Mouse (Mus musculus): ENCODE results near the gene Sema6d. TPM values are rescaled to one million over a fixed set of nuclear protein-coding genes. Genes with fewer than 3 reads are reported as not detected.

The Sema6d gene
- polyA plus RNA-seq, 1 experiment from 2014 or later, result 13.1 TPM

DNA sequence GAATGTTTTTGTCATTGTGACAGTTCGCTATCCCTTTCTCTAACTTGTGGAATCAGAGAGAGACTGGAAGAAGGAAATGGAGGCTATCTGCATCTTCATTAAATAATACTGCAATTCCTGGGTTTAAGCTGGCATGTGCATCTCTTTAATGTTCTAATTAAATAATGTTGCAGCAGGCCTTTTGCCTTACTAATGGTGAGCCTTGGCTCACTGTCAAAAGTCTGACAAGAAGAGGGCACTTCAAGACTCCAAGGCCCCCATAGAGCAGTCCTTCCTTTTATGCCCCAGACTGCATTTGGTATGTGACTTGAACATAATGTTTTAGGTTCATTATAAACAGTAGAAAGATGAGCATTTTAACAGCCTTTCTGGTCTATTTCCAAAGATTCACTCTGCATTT is 147.1 kb downstream of the Sema6d start:
- no peaks in the 10 kb centered on the region for H3K4me1 ChIP-seq
- no peaks in the 10 kb centered on the region for H3K27me3 ChIP-seq
- no peak overlapping the region for H3K4me3 ChIP-seq
- H3K36me3 ChIP-seq, result no peaks in the 10 kb centered on the region
- ATAC-seq (ENCODE audit: insufficient number of reproducible peaks, low FRiP score, low TSS enrichment, low read depth), result no peak
- H3K4me2 ChIP-seq, result no peak overlapping the region
- H3K27ac ChIP-seq, result no peak overlapping the region
- WGBS, result 93% methylated on average over 1 of the region's 1 CpGs
- no peak overlapping the region for H3K9ac ChIP-seq
- H3K9me3 ChIP-seq, result no peaks in the 10 kb centered on the region

DNA sequence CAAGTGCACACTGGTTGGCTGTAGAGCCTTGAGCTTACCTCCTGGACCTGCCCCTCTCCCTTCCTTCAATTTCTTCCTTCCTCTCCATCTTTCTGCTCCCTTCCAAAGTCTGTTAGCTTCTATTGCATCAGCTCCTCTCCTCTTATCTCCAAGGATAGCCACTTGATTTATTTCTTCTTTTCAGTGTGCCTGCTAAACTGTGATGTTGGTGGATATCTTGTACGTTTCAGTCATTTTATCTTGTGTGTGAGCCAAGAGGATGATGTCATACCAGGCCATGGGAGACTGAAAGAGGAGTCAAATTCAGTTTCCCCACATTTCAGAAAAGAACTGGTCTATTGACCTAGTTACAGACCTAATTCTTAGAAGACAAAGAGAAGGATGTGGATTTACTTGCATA is 153.8 kb downstream of the Sema6d start:
- H3K27me3 ChIP-seq, result no peaks in the 10 kb centered on the region
- WGBS, result 53% methylated on average over 1 of the region's 1 CpGs
- no peak overlapping the region for H3K4me3 ChIP-seq
- H3K27ac ChIP-seq, result no peak overlapping the region
- H3K9ac ChIP-seq, result no peak overlapping the region
- H3K9me3 ChIP-seq, result no peaks in the 10 kb centered on the region
- no peaks in the 10 kb centered on the region for H3K4me1 ChIP-seq
- no peak for ATAC-seq (ENCODE audit: insufficient number of reproducible peaks, low FRiP score, low TSS enrichment, low read depth)
- no peak overlapping the region for H3K4me2 ChIP-seq
- no peaks in the 10 kb centered on the region for H3K36me3 ChIP-seq

DNA sequence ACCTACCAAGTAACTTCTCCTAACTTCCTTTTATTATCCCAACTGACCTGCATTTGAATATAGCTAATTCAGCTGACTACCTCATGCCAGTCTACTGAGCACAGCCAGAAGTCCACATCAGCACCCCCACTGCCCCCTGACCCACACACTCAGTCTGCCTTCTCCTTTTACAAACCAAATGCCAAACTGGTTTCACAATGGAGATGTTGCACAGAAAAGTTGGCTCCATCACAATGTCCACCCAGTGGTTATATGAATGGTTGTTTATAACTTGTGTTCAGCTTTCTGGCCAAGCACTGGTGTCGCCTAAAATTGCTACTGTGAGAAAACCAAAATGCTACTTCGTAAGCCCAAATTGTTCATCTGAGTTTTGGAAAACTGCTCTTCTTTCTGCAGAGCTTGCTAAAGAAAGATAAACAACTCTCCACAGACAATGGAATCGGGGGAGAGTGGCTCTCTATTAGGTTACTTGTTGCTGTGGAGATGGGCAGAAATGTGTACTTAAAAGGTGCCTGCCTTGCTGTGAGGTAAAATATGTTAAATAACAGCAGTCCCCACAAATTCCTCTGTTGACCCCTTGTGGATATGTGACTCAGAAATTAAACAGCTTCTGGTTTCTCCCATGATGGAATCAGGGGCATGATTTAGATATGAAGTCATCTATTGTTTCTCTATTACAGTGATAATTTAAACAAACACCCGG is 154.9 kb downstream of the Sema6d start:
- 75% methylated on average over 4 of the region's 4 CpGs for WGBS
- Histone ChIP-seq H3K9me3 (no peaks in the 10 kb centered on the region), H3K4me2 (no peak overlapping the region), H3K27ac (no peak overlapping the region), H3K36me3 (no peaks in the 10 kb centered on the region), H3K4me3 (no peak overlapping the region), H3K27me3 (no peaks in the 10 kb centered on the region), H3K9ac (no peak overlapping the region), H3K4me1 (no peaks in the 10 kb centered on the region)
- no peak for ATAC-seq (ENCODE audit: insufficient number of reproducible peaks, low FRiP score, low TSS enrichment, low read depth)

DNA sequence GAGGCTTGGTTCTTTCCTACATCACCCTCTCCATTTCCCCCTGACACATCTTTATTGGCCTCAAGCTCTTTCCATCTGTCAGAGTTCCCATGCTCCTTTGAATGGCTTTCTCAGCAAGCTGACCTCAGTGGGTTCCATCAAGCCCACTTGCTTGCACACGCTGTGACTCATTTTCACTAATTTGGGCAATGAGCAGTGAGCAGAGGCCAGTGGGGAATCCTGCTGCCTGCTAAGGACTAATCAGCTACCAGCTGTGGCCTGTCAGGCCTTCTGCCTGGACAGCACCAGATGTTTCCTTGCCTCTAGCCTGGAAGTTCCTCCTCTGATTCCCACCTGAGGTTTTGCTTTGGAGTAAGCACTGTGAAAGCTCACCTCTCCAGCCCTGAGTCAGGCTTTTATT is 168.3 kb downstream of the Sema6d start:
- no peaks in the 10 kb centered on the region for H3K9me3 ChIP-seq
- no peaks in the 10 kb centered on the region for H3K27me3 ChIP-seq
- H3K4me2 ChIP-seq, result no peak overlapping the region
- no peak overlapping the region for H3K27ac ChIP-seq
- no peak overlapping the region for H3K4me3 ChIP-seq
- H3K9ac ChIP-seq, result no peak overlapping the region
- no peak for ATAC-seq (ENCODE audit: insufficient number of reproducible peaks, low FRiP score, low TSS enrichment, low read depth)
- H3K36me3 ChIP-seq, result no peaks in the 10 kb centered on the region
- no peaks in the 10 kb centered on the region for H3K4me1 ChIP-seq
- whole genome bisulfite sequencing, result 39% methylated on average over 1 of the region's 1 CpGs

DNA sequence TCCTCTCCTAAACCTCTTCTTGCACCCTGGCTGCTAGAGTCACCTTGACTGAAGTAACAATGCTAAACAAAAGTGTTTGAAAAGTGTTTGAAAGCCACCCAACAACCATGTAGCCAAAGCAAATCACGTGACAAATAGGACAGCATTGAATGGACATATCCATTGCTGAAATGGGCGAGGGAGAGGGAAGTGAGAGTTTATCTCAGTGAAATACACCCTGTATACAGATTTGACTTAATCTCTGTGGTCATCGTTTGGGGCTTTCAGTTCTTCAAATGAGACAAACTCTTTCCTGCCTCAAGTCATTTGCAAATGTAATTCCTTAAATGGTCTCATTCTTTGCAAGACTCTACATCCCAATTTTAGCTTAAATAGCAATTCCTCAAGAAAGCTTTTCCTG is 174.5 kb downstream of the Sema6d start:
- Histone ChIP-seq H3K27ac (no peak overlapping the region), H3K27me3 (no peaks in the 10 kb centered on the region), H3K4me2 (no peak overlapping the region), H3K4me3 (no peak overlapping the region), H3K9me3 (no peaks in the 10 kb centered on the region), H3K9ac (no peak overlapping the region), H3K36me3 (no peaks in the 10 kb centered on the region), H3K4me1 (no peaks in the 10 kb centered on the region)
- no peak for ATAC-seq (ENCODE audit: insufficient number of reproducible peaks, low FRiP score, low TSS enrichment, low read depth)
- WGBS, result 80% methylated on average over 3 of the region's 3 CpGs

DNA sequence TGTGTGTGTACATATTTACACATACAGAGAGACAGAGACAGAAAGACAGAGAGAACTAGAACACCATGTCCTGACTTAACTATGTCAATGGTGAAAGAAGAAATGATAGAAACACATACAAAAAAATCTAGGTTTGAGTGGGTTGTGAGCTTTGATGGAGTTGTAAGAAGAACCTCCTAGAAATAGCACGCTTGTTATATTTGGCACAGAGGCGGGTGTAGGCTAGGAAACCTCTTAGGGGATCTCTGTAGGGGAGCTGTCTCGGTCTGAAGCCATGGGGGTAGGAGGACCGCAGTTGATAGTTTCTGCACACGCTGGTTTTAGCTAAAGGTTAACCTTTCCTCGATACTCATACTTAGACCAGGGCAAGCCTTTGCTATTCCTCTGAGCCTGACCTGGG is 181.4 kb downstream of the Sema6d start:
- Histone ChIP-seq H3K27ac (no peak overlapping the region), H3K4me3 (no peak overlapping the region), H3K4me1 (no peaks in the 10 kb centered on the region), H3K36me3 (no peaks in the 10 kb centered on the region), H3K4me2 (no peak overlapping the region), H3K27me3 (no peaks in the 10 kb centered on the region), H3K9ac (no peak overlapping the region), H3K9me3 (no peaks in the 10 kb centered on the region)
- 75% methylated on average over 6 of the region's 6 CpGs for WGBS
- ATAC-seq (ENCODE audit: insufficient number of reproducible peaks, low FRiP score, low TSS enrichment, low read depth), result no peak

DNA sequence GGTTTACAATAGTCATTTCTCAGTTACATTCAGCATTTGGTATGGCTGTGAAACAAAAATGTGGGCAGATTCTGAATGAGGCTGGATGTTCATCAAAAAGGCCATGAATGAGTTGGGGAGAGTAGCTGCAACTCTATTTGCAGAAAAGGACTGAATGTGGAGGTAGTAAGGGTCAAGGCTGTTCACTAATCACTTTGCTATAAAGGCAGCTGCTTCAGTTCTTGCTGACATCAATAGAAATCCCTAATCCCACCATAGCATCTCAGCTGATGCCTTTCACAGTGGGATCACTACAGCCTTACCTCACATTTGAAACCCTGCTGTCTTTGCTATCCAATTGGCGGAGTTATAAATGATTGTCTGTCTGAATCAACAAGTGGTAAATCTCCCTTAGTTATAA is 187.7 kb downstream of the Sema6d start:
- 63% methylated on average over 1 of the region's 1 CpGs for WGBS
- H3K4me1 ChIP-seq, result no peaks in the 10 kb centered on the region
- ATAC-seq (ENCODE audit: insufficient number of reproducible peaks, low FRiP score, low TSS enrichment, low read depth), result no peak
- H3K36me3 ChIP-seq, result no peaks in the 10 kb centered on the region
- H3K27ac ChIP-seq, result no peak overlapping the region
- H3K4me2 ChIP-seq, result no peak overlapping the region
- no peaks in the 10 kb centered on the region for H3K27me3 ChIP-seq
- no peaks in the 10 kb centered on the region for H3K9me3 ChIP-seq
- H3K9ac ChIP-seq, result no peak overlapping the region
- no peak overlapping the region for H3K4me3 ChIP-seq

DNA sequence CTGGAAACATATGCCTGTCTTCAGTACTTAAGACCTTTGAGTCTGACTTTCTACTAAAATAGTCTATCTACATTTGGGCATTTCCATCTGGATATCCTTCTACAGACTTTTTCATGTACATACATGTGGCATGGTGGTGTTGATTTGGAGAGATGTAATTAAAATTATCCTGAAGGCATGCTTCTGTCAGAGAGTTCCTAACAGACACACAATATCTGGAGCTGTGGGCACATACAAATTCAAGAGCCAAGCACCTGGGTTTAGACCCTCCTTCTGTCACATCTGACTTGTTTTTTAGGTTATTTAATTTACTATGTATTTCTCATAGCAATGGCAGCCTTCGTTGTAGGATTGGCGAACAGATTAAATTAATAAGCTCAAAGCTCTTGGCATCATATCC is 195.3 kb downstream of the Sema6d start:
- Histone ChIP-seq H3K36me3 (no peaks in the 10 kb centered on the region), H3K4me1 (no peaks in the 10 kb centered on the region), H3K27ac (no peak overlapping the region), H3K4me2 (no peak overlapping the region), H3K4me3 (no peak overlapping the region), H3K9ac (no peak overlapping the region), H3K27me3 (no peaks in the 10 kb centered on the region), H3K9me3 (no peaks in the 10 kb centered on the region)
- 93% methylated on average over 2 of the region's 2 CpGs for WGBS
- ATAC-seq (ENCODE audit: insufficient number of reproducible peaks, low FRiP score, low TSS enrichment, low read depth), result no peak

DNA sequence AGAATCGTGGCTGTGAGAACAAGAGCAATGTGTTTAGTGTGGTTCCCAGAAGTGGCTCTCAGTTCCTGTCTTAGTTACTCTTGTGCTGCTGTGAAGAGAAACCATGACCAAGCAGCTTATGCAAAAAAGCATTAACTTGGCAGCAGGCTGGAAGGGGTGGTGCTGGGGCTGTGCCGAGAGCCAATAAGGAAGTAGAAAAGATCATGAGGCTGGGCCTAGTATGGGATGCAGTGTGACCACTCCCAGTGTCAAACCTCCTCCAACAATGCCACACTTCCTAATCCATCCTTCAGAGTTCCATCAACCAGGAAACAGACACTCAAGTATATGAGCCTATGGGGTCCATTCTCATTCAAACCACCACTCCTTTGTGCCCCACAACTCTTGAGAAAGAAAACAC is 199.6 kb downstream of the Sema6d start:
- no peak overlapping the region for H3K9ac ChIP-seq
- no peak for ATAC-seq (ENCODE audit: insufficient number of reproducible peaks, low FRiP score, low TSS enrichment, low read depth)
- no peak overlapping the region for H3K4me2 ChIP-seq
- no peaks in the 10 kb centered on the region for H3K4me1 ChIP-seq
- no peaks in the 10 kb centered on the region for H3K27me3 ChIP-seq
- H3K4me3 ChIP-seq, result no peak overlapping the region
- WGBS, result 77% methylated on average over 2 of the region's 2 CpGs
- no peak overlapping the region for H3K27ac ChIP-seq
- H3K9me3 ChIP-seq, result no peaks in the 10 kb centered on the region
- no peaks in the 10 kb centered on the region for H3K36me3 ChIP-seq

DNA sequence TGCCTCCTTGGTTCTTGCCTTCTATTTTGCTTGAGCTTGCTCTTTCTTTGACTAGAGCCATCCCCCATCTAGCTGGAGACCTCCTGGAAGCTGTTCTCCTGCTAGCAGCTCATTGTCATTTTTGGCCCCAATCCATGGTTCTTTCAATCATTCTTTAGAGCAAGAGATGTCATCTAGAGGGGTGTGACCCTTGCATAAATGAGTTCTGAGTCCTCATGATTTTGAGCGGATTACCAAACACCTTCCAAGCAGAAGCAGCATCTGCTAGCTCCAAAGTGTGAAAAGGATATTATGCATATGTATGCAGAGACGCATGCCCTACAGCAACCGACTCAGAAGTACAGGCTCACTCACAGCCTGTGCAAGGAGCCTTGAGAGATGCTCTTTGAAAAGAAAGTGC is 201.4 kb downstream of the Sema6d start:
- Histone ChIP-seq H3K4me3 (no peak overlapping the region), H3K27ac (no peak overlapping the region), H3K9ac (no peak overlapping the region), H3K36me3 (no peaks in the 10 kb centered on the region), H3K9me3 (no peaks in the 10 kb centered on the region), H3K4me1 (no peaks in the 10 kb centered on the region), H3K27me3 (no peaks in the 10 kb centered on the region), H3K4me2 (no peak overlapping the region)
- no peak for ATAC-seq (ENCODE audit: insufficient number of reproducible peaks, low FRiP score, low TSS enrichment, low read depth)
- WGBS, result 81% methylated on average over 3 of the region's 3 CpGs

DNA sequence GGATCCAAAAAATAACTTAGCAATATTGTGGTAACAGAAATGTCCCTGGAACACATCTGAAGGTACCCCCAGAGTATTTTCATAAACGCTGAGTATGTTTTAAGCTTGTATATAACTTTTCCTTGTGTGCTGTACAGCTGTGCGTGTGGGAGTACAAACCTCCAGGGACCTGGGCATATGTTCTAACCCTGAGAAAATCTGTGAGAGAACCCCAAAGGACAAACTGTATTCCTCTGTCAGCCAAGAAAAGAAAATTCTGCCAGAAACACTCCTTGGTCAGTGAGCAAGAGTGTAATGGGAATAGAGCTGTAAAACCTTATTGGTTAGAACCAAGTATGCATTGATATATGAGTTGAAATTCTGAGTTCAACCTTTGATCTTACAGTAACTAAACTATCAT is 203.8 kb downstream of the Sema6d start:
- 78% methylated on average over 2 of the region's 2 CpGs for WGBS
- no peak; the same call in 1 of the 2 replicates for ATAC-seq (ENCODE audit: insufficient number of reproducible peaks, low FRiP score, low TSS enrichment, low read depth)
- Histone ChIP-seq H3K9ac (no peak overlapping the region), H3K36me3 (no peaks in the 10 kb centered on the region), H3K4me2 (no peak overlapping the region), H3K9me3 (no peaks in the 10 kb centered on the region), H3K27ac (no peak overlapping the region), H3K27me3 (no peaks in the 10 kb centered on the region), H3K4me3 (no peak overlapping the region), H3K4me1 (no peaks in the 10 kb centered on the region)

DNA sequence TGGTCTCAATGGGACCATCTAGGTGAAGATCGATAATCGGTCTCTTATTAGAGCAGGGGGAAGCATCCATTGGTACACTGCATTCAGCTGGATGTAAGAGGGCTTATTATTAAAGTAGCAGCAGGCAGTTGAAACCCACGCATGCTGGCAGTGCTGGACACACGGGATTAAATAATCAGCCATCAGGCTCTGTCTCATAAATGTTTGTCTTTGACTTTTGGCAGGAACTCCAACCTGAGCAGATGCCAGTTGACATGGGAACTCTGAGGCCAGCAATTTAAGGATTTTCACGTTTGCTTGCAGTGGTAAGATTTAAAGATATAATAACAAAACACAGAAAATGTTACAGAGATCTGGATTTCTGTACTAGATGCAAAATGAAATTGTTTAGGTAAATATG is 208.6 kb downstream of the Sema6d start:
- ATAC-seq (ENCODE audit: insufficient number of reproducible peaks, low FRiP score, low TSS enrichment, low read depth), result no peak
- Histone ChIP-seq H3K27ac (no peak overlapping the region), H3K4me1 (no peaks in the 10 kb centered on the region), H3K36me3 (no peaks in the 10 kb centered on the region), H3K4me2 (no peak overlapping the region), H3K9ac (no peak overlapping the region), H3K9me3 (no peaks in the 10 kb centered on the region), H3K4me3 (no peak overlapping the region), H3K27me3 (no peaks in the 10 kb centered on the region)
- WGBS, result 59% methylated on average over 5 of the region's 5 CpGs

DNA sequence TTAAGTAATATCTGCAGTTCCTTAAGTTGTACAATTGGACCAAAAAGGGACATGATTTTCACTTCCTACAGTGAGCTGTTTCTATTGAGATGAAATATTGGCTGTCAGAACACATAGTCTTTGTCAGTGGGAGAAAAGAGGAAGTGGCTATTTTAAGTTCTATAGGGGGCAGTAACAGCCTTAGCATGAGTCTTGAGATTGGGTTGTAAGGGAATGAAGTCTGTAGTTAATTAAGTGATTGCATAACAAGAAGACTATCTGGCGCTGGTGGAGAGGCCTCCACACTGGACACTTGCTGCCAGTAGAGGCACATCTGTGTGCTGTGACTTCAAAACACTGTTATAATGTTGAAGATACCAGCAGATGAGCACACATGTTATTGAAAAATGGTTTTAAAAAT is 209.1 kb downstream of the Sema6d start:
- Histone ChIP-seq H3K4me3 (no peak overlapping the region), H3K27me3 (no peaks in the 10 kb centered on the region), H3K4me2 (no peak overlapping the region), H3K27ac (no peak overlapping the region), H3K36me3 (no peaks in the 10 kb centered on the region), H3K9ac (no peak overlapping the region), H3K9me3 (no peaks in the 10 kb centered on the region), H3K4me1 (no peaks in the 10 kb centered on the region)
- ATAC-seq (ENCODE audit: insufficient number of reproducible peaks, low FRiP score, low TSS enrichment, low read depth), result no peak
- WGBS, result 10% methylated on average over 1 of the region's 1 CpGs
